ENCODE assay signal across 9 mouse cellular contexts in the genomic region with DNA sequence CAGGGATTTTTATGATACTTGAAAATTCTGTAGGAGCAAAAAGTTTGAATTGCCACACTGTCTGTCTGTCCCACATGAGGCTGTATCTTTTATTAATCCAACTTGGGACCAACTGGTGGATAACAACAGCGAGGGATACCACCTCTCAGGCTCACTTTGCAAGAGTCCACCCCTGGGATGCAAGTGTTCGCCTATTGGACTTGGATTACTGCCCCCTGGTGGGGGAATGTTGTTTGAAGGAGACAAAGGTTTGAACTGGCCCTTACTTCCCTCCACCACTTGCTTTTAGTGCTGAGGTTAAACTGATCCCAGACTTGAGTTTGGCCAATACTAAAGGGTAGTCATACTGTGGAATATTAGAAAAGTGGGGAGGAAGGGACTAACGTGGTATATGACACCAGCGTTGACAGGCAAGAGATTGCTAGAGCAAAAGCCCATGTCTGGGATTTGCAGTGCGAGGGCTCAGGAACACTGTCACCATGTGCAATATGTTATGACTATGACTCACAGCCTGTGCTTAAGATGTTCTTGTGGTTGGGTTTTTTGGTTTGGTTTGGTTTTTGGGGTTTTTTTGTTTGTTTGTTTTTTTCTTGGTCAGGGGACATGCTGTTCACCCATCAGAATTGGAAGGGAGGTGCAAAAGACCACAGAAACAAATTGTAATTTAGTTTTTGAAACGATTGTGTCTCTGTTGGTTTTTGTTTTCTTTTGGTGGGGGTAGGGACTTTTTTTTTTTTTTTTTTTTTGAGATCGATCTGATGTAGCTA. TPM values are rescaled to one million over a fixed set of nuclear protein-coding genes. Genes with fewer than 3 reads are reported as not detected.
DNase-seq lines count a peak whose midpoint lies in the region; ATAC-seq and TF ChIP-seq lines count a peak whose summit lies in the region.
"Had no signal": no experiment of that assay in that cellular context is flagged by ENCODE, and none has a peak within 500 bp of the region (broad histone marks: within the 10 kb centered on the region; RNA-seq: fewer than 3 reads in every experiment).

A gene (plus strand): TSS at position 717 of the 767 bp plus-strand sequence.

- H3K4me2 ChIP-seq in midbrain, embryonic 11.5 days, result no peak within 1 kb of the TSS
- no peak within 1 kb of the TSS for H3K4me2 ChIP-seq in midbrain, embryonic 16.5 days (ENCODE audit: low read length)
- H3K4me2 ChIP-seq in forebrain, embryonic 11.5 days (ENCODE audit: low read depth, low read length, severe bottlenecking), result no peak within 1 kb of the TSS
- H3K4me2 ChIP-seq in hindbrain, embryonic 12.5 days (replicated peaks), result no peak within 1 kb of the TSS
- H3K4me2 ChIP-seq: embryonic facial prominence, embryonic 13.5 days had no signal

- peaks cover 15% of the 10 kb centered on the region for H3K36me3 ChIP-seq in midbrain, embryonic 11.5 days (ENCODE audit: control insufficient read depth, insufficient read depth, low read length)
- no peaks in the 10 kb centered on the region; the same call in 1 of the 2 replicates for H3K36me3 ChIP-seq in midbrain, embryonic 16.5 days (ENCODE audit: control insufficient read depth, insufficient read depth, low read length)
- H3K36me3 ChIP-seq in forebrain, embryonic 11.5 days (ENCODE audit: control insufficient read depth, insufficient read depth, low read length), result peaks cover 3% of the 10 kb centered on the region
- peaks cover 47% of the 10 kb centered on the region for H3K36me3 ChIP-seq in hindbrain, embryonic 12.5 days
- H3K36me3 ChIP-seq in thymus, adult 2 months (ENCODE audit: control insufficient read depth, insufficient read depth, low read length), result no peaks in the 10 kb centered on the region

- H3K4me3 ChIP-seq in midbrain, embryonic 11.5 days (ENCODE audit: low read depth, low read length), result no peak within 1 kb of the TSS
- no peak within 1 kb of the TSS for H3K4me3 ChIP-seq in midbrain, embryonic 16.5 days (ENCODE audit: low read depth, low read length)
- no peak within 1 kb of the TSS for H3K4me3 ChIP-seq in forebrain, embryonic 11.5 days (ENCODE audit: low read depth, low read length)
- no peak within 1 kb of the TSS for H3K4me3 ChIP-seq in hindbrain, embryonic 12.5 days
- no peak within 1 kb of the TSS for H3K4me3 ChIP-seq in thymus, adult 2 months (ENCODE audit: control insufficient read depth, insufficient read depth, low read length)
- H3K4me3 ChIP-seq: embryonic facial prominence, embryonic 13.5 days had no signal

- H3K9ac ChIP-seq in midbrain, embryonic 11.5 days (ENCODE audit: low read length), result no peak within 1 kb of the TSS
- no peak within 1 kb of the TSS for H3K9ac ChIP-seq in midbrain, embryonic 16.5 days (ENCODE audit: low read depth, low read length)
- no peak within 1 kb of the TSS for H3K9ac ChIP-seq in forebrain, embryonic 11.5 days (ENCODE audit: low read length)
- no peak within 1 kb of the TSS for H3K9ac ChIP-seq in hindbrain, embryonic 12.5 days
- H3K9ac ChIP-seq: embryonic facial prominence, embryonic 13.5 days had no signal

- peak; percentile 65 for ATAC-seq in midbrain, embryonic 11.5 days (ENCODE audit: low FRiP score)
- no peak for ATAC-seq in midbrain, embryonic 16.5 days
- peak; percentile 66; the same call in 1 of the 2 replicates for ATAC-seq in forebrain, embryonic 11.5 days (replicated peaks; ENCODE audit: low FRiP score)
- 0 out of 2 replicates have a peak, but pooled peaks have one; percentile 29 for ATAC-seq in hindbrain, embryonic 12.5 days (ENCODE audit: low FRiP score)
- peak; percentile 70; the same call in 1 of the 2 replicates for ATAC-seq in megakaryocyte-erythroid progenitor cell, adult 5-6 weeks (replicated peaks; ENCODE audit: low FRiP score, low TSS enrichment, poor library complexity, severe bottlenecking)

- TF ChIP-seq CTCF in brain, embryonic 14.5 days (IDR thresholded peaks at IDR 0.05; ENCODE audit: borderline replicate concordance, extremely low read depth, insufficient read depth, insufficient read length), result peak; percentile 69
- TF ChIP-seq CTCF in thymus, adult 2 months (IDR thresholded peaks at IDR 0.05; ENCODE audit: borderline replicate concordance, control insufficient read depth, extremely low read depth, insufficient read depth, low read length, poor library complexity), result no peak

- H3K4me1 ChIP-seq in midbrain, embryonic 11.5 days (ENCODE audit: control insufficient read depth, insufficient read depth, low read length), result no peaks in the 10 kb centered on the region; the same call in 1 of the 2 replicates
- H3K4me1 ChIP-seq in midbrain, embryonic 16.5 days (ENCODE audit: control insufficient read depth, insufficient read depth, low read length), result no peaks in the 10 kb centered on the region
- no peaks in the 10 kb centered on the region for H3K4me1 ChIP-seq in forebrain, embryonic 11.5 days (replicated peaks; ENCODE audit: control insufficient read depth, insufficient read depth, low read length)
- peaks cover 8% of the 10 kb centered on the region; the same call in 1 of the 2 replicates for H3K4me1 ChIP-seq in hindbrain, embryonic 12.5 days
- no peaks in the 10 kb centered on the region for H3K4me1 ChIP-seq in thymus, adult 2 months (replicated peaks; ENCODE audit: control insufficient read depth, insufficient read depth, low read length)
- H3K4me1 ChIP-seq: embryonic facial prominence, embryonic 13.5 days had no signal

- no peak for TF ChIP-seq POLR2A in brain, embryonic 14.5 days (IDR thresholded peaks at IDR 0.05; ENCODE audit: borderline replicate concordance, extremely low read depth, insufficient read depth, insufficient read length, poor library complexity, severe bottlenecking)
- TF ChIP-seq POLR2A in thymus, adult 2 months (IDR thresholded peaks at IDR 0.05; ENCODE audit: control insufficient read depth, extremely low read depth, insufficient read depth, low read length, poor library complexity), result no peak

- peak within 1 kb of the TSS; percentile 38; the same call in 1 of the 2 replicates for H3K27ac ChIP-seq in midbrain, embryonic 11.5 days (ENCODE audit: low read depth, low read length)
- H3K27ac ChIP-seq in midbrain, embryonic 16.5 days (ENCODE audit: low read length), result no peak within 1 kb of the TSS
- no peak within 1 kb of the TSS for H3K27ac ChIP-seq in forebrain, embryonic 11.5 days (ENCODE audit: low read depth, low read length)
- no peak within 1 kb of the TSS for H3K27ac ChIP-seq in hindbrain, embryonic 12.5 days
- H3K27ac ChIP-seq in thymus, adult 2 months (ENCODE audit: control insufficient read depth, insufficient read depth, low read length), result no peak within 1 kb of the TSS
- H3K27ac ChIP-seq: embryonic facial prominence, embryonic 13.5 days had no signal

- no peaks in the 10 kb centered on the region for H3K9me3 ChIP-seq in midbrain, embryonic 11.5 days (ENCODE audit: control insufficient read depth, low read length)
- H3K9me3 ChIP-seq in midbrain, embryonic 16.5 days (replicated peaks; ENCODE audit: control insufficient read depth, low read length, poor library complexity, severe bottlenecking), result no peaks in the 10 kb centered on the region
- H3K9me3 ChIP-seq in forebrain, embryonic 11.5 days (ENCODE audit: control insufficient read depth, low read length), result no peaks in the 10 kb centered on the region
- no peaks in the 10 kb centered on the region for H3K9me3 ChIP-seq in hindbrain, embryonic 12.5 days (replicated peaks)
- H3K9me3 ChIP-seq: embryonic facial prominence, embryonic 13.5 days had no signal

- no peaks in the 10 kb centered on the region for H3K27me3 ChIP-seq in midbrain, embryonic 11.5 days (ENCODE audit: control insufficient read depth, insufficient read depth, low read length)
- no peaks in the 10 kb centered on the region for H3K27me3 ChIP-seq in midbrain, embryonic 16.5 days (ENCODE audit: control insufficient read depth, insufficient read depth, low read depth, low read length)
- H3K27me3 ChIP-seq in forebrain, embryonic 11.5 days (ENCODE audit: control insufficient read depth, insufficient read depth, low read length), result no peaks in the 10 kb centered on the region
- no peaks in the 10 kb centered on the region for H3K27me3 ChIP-seq in hindbrain, embryonic 12.5 days
- H3K27me3 ChIP-seq in thymus, adult 2 months (ENCODE audit: control insufficient read depth, insufficient read depth, low read length), result no peaks in the 10 kb centered on the region
- H3K27me3 ChIP-seq: embryonic facial prominence, embryonic 13.5 days had no signal

- WGBS in midbrain, embryonic 11.5 days, result 70% methylated on average over 7 of the region's 7 CpGs
- 69% methylated on average over 7 of the region's 7 CpGs for whole genome bisulfite sequencing in midbrain, embryonic 16.5 days
- 72% methylated on average over 7 of the region's 7 CpGs for WGBS in forebrain, embryonic 11.5 days
- WGBS in hindbrain, embryonic 12.5 days, result 73% methylated on average over 7 of the region's 7 CpGs
- WGBS in thymus, adult 2 months, result 70% methylated on average over 7 of the region's 7 CpGs

- DNase-seq in midbrain, embryonic 11.5 days (ENCODE audit: low spot score, missing footprints), result peak; percentile 97
- DNase-seq in brain, embryonic 14.5 days (ENCODE audit: low read depth), result peak; percentile 83
- DNase-seq in forebrain, embryonic 11.5 days (ENCODE audit: low spot score), result peak; percentile 82
- peak; percentile 77 to 80 for DNase-seq in layer of hippocampus, postnatal 10 days (ENCODE audit: low spot score in 2 of 2)
- DNase-seq in thymus, adult 2 months, result peak; percentile 69

RNA-seq across cellular contexts. Expression of the gene that starts here (rescaled TPM):
- polyA plus RNA-seq in midbrain, embryonic 11.5 days (2014; fragmentation: Nextera tagmentation; extraction: Ambion mirVana), result 10.1 and 11.3 TPM in 2 replicates
- polyA plus RNA-seq in midbrain, embryonic 16.5 days (2015; fragmentation: Nextera tagmentation; extraction: Ambion mirVana), result 3.0 and 3.2 TPM in 2 replicates
- 0.67 and 1.2 TPM in 2 replicates for polyA plus RNA-seq in brain, embryonic 14.5 days (2012; rRNA removed)
- 7.4 and 8.5 TPM in 2 replicates for polyA plus RNA-seq in forebrain, embryonic 11.5 days (2014; fragmentation: Nextera tagmentation; extraction: Ambion mirVana)
- 6.5 and 8.1 TPM in 2 replicates for polyA plus RNA-seq in hindbrain, embryonic 12.5 days (2016; fragmentation: Nextera tagmentation; extraction: Ambion mirVana)
- total RNA-seq in layer of hippocampus, postnatal 10 days (2021), result 1 to 10 TPM; 1.9 to 2.6 TPM
- not detected in 2 replicates for total RNA-seq in megakaryocyte-erythroid progenitor cell, adult 5-6 weeks (2014; fragmentation: Nextera tagmentation)
- total RNA-seq in megakaryocyte-erythroid progenitor cell, adult 5-6 weeks (2017), result not detected in 2 replicates
- polyA plus RNA-seq in thymus, adult 2 months (2012; rRNA removed), result 0.59 and 0.81 TPM in 2 replicates

Comparison
In these comparisons a context has a peak if more than half of its experiments do, and no peak if none do; other contexts are left out.
1. Peak in ATAC-seq in megakaryocyte-erythroid progenitor cell, adult 5-6 weeks; RNA of the gene not detected or under 1 TPM.
2. Peak in DNase-seq in thymus, adult 2 months; RNA of the gene not detected or under 1 TPM.